Mouse (Mus musculus): ENCODE data around the gene Cdc42bpg.

Gene Cdc42bpg

DNA sequence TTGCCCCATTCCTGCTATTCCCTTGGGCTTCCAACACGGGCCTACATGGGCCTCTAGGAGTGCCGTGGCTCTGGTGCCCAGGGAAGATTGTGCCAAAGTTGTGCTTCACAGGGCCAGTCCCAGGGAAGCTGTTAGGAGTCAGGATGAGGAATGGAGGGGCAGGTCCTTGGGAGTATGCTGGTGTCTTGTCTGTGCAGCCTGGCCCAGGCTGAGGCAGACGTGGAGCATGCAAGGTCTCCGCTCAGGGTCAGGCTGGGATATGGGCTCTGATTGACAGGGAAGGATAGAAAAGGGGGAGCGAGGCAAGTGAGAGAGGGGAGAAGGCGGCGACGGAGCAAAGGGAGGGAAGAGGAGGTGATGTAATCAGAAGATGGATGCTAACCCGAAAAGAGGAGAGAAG, 18.5 kb downstream of the Cdc42bpg start:
- no peak for DNase-seq (ENCODE audit: low spot score in 2 of 2)

DNA sequence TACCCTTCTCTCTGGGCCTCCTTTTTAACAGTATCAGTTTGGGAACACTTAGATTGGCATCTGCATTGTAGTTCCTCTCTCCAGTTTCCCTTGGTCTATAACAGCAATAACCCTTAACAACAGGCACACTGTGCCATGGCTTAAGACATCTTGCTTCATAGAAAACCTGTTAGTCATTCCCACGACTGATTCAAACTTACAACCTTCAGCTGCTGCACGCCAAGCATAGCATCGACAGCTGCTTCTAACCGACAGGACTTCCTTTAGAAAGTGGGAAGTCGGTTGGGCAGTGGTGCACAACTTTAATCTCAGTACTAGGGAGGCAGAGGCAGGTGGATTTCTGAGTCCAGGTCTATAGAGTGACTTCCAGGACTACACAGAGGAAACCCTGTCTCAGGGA, 24.9 kb downstream of the Cdc42bpg start:
- no peak for DNase-seq (ENCODE audit: low spot score in 2 of 2)

- peak in 1 of 2 experiments; percentile 81 for DNase-seq (ENCODE audit: low spot score in 2 of 2)
Measured at GRCm38 (mm10) chr19:6331719-6332516, 25.7 kb downstream of the Cdc42bpg start.

GRCm38 (mm10) chr19:6333761-6334595, 27.7 kb downstream of the Cdc42bpg start:
- DNase-seq (ENCODE audit: low spot score in 2 of 2), result no peak

DNA sequence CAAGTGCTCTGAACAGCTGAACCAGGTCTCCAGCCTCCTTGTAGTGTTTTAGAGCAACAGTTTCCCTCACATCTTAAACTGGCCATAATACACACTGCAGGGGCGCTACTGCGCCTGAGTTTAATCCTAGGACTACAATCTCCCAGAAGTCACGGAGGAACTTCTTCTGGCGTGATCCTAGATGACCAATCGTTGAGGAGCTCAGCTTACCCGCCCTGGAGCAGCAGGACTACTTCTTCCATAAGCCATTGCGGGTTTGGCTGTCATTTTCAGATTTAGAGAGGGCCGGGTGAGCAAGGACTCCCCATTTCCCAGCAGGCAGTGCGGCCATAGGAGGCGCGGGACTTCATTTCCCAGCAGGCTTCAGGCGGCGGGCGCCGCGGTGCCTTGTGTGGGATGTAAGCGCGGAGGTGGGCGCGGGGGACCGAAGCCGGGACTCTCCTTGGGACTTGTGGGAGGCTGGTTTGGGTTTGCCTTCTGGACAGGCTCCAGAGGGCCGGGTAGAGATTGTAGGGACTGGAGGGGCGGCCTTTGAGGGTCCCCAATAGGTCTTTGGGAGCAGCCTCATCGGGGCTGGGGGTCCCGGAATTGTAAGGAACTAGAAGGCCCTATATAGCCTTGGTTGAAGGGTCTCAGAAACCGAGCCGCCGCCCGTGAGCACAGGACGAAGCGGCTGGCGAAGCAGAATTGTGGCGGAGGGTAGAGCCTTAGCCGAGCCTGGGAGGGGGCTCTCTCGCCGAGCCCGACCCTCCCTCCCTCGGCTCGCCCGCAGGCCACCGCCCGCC, 28.6 kb downstream of the Cdc42bpg start, which contains the start of gene Men1:
Gene Men1 (plus strand): TSS at position 307 of the 785 bp plus-strand sequence.
- DNase-seq (ENCODE audit: low spot score in 2 of 2), result peak; percentile 86 to 87

DNA sequence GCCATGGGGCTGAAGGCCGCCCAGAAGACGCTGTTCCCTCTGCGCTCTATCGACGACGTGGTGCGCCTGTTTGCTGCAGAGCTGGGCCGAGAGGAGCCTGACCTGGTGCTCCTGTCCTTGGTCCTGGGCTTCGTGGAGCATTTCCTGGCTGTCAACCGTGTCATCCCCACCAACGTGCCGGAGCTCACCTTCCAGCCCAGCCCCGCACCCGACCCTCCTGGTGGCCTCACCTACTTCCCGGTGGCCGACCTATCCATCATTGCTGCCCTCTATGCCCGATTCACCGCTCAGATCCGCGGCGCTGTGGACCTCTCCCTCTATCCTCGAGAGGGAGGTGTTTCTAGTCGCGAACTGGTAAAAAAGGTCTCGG, 29.2 kb downstream of the Cdc42bpg start:
- DNase-seq (ENCODE audit: low spot score in 2 of 2), result peak in 1 of 2 experiments; percentile 25

- DNase-seq (ENCODE audit: low spot score in 2 of 2), result no peak
Measured at GRCm38 (mm10) chr19:6336920-6337319, 30.7 kb downstream of the Cdc42bpg start.

DNA sequence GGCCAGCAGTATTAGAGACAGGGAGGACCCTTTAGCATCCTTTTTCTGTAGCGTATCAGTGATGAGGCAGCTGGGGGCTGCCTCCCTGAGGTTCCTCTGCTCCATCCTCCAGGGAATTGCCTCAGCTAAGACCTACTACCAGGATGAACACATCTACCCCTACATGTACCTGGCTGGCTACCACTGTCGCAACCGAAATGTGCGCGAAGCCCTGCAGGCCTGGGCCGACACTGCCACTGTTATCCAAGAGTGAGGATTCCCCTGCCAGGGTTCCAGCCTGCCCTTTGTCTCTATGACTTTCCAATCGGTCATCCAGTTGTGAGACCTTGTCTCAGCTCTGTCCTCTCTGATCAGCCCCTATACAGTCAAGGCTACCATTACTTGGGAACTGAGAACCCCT, 31.9 kb downstream of the Cdc42bpg start:
- DNase-seq (ENCODE audit: low spot score in 2 of 2), result no peak

GRCm38 (mm10) chr19:6338716-6339115, 32.5 kb downstream of the Cdc42bpg start:
- no peak for DNase-seq (ENCODE audit: low spot score in 2 of 2)

DNA sequence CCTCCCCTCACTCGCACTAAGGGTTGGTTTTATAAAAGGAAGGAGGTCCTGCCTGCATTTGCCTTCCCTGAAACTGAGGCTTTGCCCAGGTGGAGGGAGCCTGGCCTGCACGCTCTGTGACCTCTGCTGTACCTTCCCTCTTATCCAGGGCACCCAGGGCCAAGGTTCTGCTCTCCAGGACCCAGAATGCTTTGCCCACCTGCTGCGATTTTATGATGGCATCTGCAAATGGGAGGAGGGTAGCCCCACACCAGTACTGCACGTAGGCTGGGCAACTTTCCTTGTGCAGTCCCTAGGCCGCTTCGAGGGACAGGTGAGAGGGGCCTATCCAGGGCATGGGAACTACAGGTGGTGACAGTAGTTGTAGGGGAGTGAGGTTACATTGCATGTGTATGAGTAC, 32.9 kb downstream of the Cdc42bpg start:
- no peak for DNase-seq (ENCODE audit: low spot score in 2 of 2)

DNA sequence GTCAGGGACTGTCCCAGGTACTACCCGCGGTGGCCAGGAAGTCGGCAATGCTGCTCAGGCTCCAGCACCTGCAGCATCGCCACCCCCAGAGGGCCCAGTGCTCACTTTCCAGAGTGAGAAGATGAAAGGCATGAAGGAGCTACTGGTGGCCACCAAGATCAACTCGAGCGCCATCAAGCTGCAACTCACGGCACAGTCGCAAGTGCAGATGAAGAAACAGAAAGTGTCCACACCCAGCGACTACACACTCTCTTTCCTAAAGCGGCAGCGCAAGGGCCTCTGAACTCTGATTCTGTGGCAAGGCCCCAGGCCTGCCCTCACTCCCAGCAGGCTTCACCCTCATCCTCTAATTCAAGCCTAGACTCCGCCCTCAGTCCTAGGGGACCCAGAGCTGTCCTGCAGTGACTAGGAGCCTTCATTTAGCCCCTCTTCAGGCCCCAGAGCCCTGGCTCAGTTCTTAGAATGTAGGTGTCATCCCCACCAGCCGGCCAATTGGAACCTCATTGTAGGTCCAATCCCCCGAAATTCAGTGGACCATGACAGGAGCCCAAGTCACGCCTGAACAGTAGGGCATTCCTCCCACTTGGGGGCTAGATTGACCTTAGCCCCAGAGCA, 33.7 kb downstream of the Cdc42bpg start:
- DNase-seq (ENCODE audit: low spot score in 2 of 2), result peak; percentile 55 to 62

DNA sequence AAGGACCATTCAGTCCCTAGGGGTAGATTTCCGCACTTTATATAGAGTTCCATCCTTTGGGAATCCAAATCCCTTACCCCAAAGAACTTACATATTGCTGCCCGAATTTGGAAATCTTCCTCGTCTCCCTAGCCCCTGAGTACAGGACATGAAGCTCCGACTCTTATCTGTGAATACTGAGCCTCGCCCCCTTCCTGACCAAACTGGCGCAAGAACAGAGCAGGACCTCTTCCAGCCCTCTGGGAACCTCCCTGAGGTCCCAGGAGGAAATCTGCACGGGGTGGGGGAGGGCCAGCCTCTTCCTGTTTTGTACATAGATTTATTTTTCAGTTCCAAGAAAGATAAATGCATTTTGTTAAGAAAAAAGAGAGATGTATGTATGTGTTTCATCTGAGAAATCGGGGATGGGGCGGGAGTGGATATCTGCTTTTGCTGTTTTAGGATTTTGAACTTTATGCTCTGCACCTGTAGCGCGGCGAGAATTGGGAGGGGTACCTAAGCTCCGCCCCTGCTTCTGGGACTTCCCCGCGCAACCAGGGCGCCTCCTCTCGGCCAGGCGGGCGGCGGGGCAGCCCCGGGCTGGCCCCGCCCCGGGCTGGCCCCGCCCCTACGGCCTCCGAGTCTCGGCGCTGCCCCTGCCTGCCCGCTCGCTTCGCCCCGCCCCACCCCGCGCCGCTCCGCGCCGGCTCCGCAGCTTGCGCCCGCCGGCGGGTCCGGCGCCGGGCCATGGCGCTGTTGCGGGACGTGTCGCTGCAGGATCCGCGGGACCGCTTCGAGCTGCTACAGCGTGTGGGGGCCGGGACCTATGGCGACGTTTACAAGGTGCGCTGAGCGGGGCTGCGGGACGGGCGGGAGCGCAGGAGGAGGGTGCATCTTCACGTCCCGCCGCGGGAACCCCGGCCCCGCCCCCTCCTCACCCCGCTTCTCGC, 34.5 kb downstream of the Cdc42bpg start, which contains the start of gene Map4k2:
Gene Map4k2 (plus strand): TSS at position 612 of the 929 bp plus-strand sequence.
- peak; percentile 86 to 94 for DNase-seq (ENCODE audit: low spot score in 2 of 2)

- DNase-seq (ENCODE audit: low spot score in 2 of 2), result peak in 1 of 2 experiments; percentile 35
Measured at GRCm38 (mm10) chr19:6341453-6342077, 35.3 kb downstream of the Cdc42bpg start.

DNA sequence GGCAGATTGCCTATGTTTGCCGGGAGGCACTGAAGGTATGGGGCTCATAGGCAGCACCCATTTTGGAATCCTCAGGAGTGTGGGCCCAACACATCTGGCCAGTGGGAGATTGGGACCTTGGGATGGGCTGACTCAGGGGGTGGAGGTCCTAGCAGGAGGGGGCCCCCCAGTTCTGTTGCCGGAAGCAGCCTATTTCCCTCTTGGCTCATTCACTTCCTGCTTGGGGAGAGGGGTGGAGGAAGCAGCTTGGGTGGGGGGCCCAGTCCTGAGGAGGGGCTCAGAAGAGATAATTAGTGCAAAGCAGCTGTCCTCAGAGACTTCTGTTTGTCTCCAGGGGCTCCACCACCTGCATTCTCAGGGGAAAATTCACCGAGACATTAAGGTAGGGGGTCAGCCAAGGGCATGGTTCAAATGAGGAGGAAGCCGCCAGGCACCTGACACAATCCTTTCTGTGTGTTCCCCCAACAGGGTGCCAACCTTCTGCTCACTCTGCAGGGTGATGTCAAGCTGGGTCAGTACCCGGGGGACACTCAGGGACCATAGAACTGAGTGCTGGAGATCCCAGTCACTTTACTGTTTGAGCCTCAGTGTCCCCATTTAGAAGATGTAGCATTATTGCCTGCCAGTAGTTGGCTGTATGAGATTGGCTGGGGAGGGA, 36.1 kb downstream of the Cdc42bpg start:
- DNase-seq (ENCODE audit: low spot score in 2 of 2), result peak in 1 of 2 experiments; percentile 46

DNA sequence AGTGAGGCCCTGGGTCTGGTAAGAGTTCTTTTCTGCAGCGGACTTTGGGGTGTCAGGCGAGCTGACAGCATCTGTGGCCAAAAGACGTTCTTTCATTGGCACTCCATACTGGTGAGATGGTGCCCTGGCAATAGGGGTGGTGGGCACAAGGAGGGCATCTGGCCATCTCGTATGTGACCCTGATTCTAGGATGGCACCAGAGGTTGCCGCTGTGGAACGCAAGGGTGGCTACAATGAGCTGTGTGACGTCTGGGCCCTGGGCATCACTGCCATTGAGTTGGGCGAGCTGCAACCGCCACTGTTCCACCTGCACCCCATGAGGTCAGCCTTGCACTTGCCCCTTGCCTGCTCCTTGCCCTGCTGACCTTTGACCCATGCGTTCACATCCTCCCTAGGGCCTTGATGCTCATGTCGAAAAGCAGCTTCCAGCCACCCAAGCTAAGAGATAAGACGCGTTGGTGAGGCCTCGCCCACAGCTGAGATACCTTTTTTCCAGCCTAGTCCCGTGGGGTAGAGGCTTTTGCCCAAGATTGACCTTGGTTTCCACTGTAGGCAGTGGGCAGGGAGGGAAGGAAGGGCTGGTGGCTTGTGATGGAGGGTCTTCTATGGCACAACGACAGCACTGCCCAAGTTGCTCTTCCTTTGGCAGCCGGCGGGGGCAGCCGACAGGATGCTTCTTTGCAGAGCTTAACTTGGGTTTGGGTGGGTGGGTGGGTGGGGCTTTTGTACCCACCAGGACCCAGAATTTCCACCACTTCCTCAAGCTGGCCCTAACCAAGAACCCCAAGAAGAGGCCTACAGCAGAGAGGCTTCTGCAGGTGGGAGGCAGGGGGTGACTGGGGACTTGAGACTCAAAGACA, 37.0 kb downstream of the Cdc42bpg start:
- DNase-seq (ENCODE audit: low spot score in 2 of 2), result peak in 1 of 2 experiments; percentile 32

- DNase-seq (ENCODE audit: low spot score in 2 of 2), result no peak
Measured at GRCm38 (mm10) chr19:6343996-6344395, 37.7 kb downstream of the Cdc42bpg start.

GRCm38 (mm10) chr19:6346023-6346422, 39.8 kb downstream of the Cdc42bpg start:
- no peak for DNase-seq (ENCODE audit: low spot score in 2 of 2)

- no peak for DNase-seq (ENCODE audit: low spot score in 2 of 2)
Measured at GRCm38 (mm10) chr19:6346661-6347060, 40.4 kb downstream of the Cdc42bpg start.

Data from thymus, postnatal 10 days (tissue).